Mouse (Mus musculus) liver, embryonic 11.5 days (tissue): ENCODE data around the gene Scd2. TPM values are rescaled to one million over a fixed set of nuclear protein-coding genes. Genes with fewer than 3 reads are reported as not detected.
"Not testable (repeated sequence)": the region's sequence is repeated elsewhere in the genome, so short reads cannot be mapped to it uniquely, and the experiment has no call there.

Experiments
- ATAC-seq: fragments of 200-750 bp; cut with Nextera tagmentation; replicated peaks from 2 replicates; pipeline ENCODE4 v1.8.0; 2017; ENCODE audit warnings: moderate number of reproducible peaks, mild to moderate bottlenecking, moderate TSS enrichment, moderate library complexity; ENCODE audit not compliant: low FRiP score
- DNase-seq: peaks from one replicate; pipeline ENCODE4 v3.0.0-alpha.2; 2017; ENCODE audit warnings: low spot score
- H3K27ac ChIP-seq: fragments of 300-500 bp; sonication (generic); 2 replicates; pipeline ENCODE4 v1.5.1; 2014; ENCODE audit warnings: mild to moderate bottlenecking, low read depth, low read length, control low read depth
- H3K27me3 ChIP-seq: fragments of 300-500 bp; sonication (generic); replicated peaks from 2 replicates; pipeline ENCODE4 v1.6.1; 2014; ENCODE audit warnings: low read length, mixed read lengths; ENCODE audit not compliant: control insufficient read depth, insufficient read depth
- H3K36me3 ChIP-seq: fragments of 300-500 bp; sonication (generic); 2 replicates; pipeline ENCODE4 v1.6.1; 2014; ENCODE audit warnings: mild to moderate bottlenecking, low read length, moderate library complexity, mixed read lengths; ENCODE audit not compliant: control insufficient read depth, insufficient read depth
- H3K4me1 ChIP-seq: fragments of 300-500 bp; sonication (generic); replicated peaks from 2 replicates; pipeline ENCODE4 v1.6.1; 2014; ENCODE audit warnings: low read length, mixed read lengths; ENCODE audit not compliant: control insufficient read depth, insufficient read depth
- H3K4me2 ChIP-seq: fragments of 300-500 bp; sonication (generic); 2 replicates; pipeline ENCODE4 v1.6.1; 2014; ENCODE audit warnings: mild to moderate bottlenecking, control low read depth, moderate library complexity
- H3K4me3 ChIP-seq: fragments of 300-500 bp; sonication (generic); 2 replicates; pipeline ENCODE4 v1.5.1; 2014; ENCODE audit warnings: low read depth, low read length, control low read depth
- H3K9ac ChIP-seq: fragments of 300-500 bp; sonication (generic); 2 replicates; pipeline ENCODE4 v1.6.1; 2014; ENCODE audit warnings: low read depth, low read length, control low read depth
- H3K9me3 ChIP-seq: fragments of 300-500 bp; sonication (generic); 2 replicates; pipeline ENCODE4 v1.6.1; 2016; ENCODE audit warnings: low read length, inconsistent platforms, mixed read lengths; ENCODE audit not compliant: control insufficient read depth
- WGBS: fragments of 180-500 bp; shearing (Covaris S2); extraction: QIAGEN DNeasy Blood & Tissue Kit; methylation state at CpG from one replicate; pipeline ENCODE4 v1.1.7; 2014; 5-methylcytosine and 5-hydroxymethylcytosine counted together
- polyA plus RNA-seq: library from polyadenylated mRNA; unstranded; fragments of >200 nt; fragmentation: Nextera tagmentation; extraction: Ambion mirVana; gene quantifications from 2 replicates; pipeline ENCODE4 v1.2.1, GENCODE M21; 2014

Gene Scd2
- polyA plus RNA-seq, 1 experiment from 2014 or later, result 212 TPM

DNA sequence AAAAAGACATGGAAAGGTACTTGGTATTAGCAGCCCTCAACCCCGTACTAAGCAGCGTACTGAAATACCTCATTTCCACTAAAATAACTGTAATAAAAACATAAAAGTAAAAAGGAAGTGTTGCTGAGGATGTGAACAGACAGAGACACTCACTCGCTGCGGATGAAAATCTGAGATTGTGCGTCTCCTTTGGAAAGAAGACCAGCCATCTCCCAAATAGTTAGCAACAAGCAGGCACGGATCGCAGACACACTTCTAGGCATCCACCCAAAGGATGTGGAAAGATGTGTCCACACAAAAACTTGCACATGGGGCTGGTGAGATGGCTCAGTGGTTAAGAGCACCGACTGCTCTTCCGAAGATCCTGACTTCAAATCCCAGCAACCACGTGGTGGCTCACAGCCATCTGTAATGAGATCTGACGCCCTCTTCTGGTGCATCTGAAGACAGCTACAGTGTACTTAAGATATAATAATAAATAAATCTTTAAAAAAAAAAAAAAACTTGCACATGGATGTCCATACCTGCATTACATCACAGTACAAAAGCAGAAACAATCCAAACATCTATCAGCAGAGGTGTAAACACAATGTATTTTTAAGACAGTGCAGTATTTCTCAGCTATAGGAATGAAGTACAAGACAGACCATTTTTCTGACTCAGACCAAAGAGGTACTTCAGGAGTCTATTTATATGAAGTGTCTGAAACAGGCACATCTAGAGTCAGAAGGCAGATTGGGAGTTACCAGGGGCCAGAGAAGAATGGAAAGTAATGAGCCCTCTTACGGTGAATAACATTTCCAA, 16.1 kb downstream of the Scd2 start:
- no peak overlapping the region for H3K9ac ChIP-seq
- no peak overlapping the region for H3K4me3 ChIP-seq
- no peak for ATAC-seq
- WGBS, result 82% methylated on average over 12 of the region's 12 CpGs
- H3K4me2 ChIP-seq, result no peak overlapping the region
- peaks cover 18% of the 10 kb centered on the region for H3K4me1 ChIP-seq
- H3K27me3 ChIP-seq, result no peaks in the 10 kb centered on the region
- H3K9me3 ChIP-seq, result no peaks in the 10 kb centered on the region
- no peak for DNase-seq
- peaks cover 24% of the 10 kb centered on the region for H3K36me3 ChIP-seq
- no peak overlapping the region for H3K27ac ChIP-seq

DNA sequence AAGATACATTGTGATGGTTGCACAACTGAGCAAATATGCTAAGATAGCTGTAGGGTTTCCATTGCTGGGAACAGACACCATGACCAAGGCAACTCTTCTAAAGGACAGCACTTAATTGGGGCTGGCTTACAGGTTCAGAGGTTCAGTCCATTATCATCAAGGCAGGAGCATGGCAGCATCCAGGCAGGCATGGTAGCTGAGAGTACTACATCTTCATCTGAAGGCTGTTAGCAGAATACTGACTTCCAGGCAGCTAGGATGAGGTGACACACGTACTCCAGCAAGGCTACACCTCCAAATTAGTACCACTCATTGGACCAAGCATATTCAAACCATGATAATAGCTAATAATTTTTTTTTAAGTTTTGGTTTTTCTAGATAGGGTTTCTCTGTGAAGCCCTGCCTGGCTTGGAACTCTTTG, 16.7 kb downstream of the Scd2 start:
- H3K9me3 ChIP-seq, H3K9ac ChIP-seq, H3K27me3 ChIP-seq, DNase-seq, H3K27ac ChIP-seq, H3K4me2 ChIP-seq, H3K4me3 ChIP-seq, ATAC-seq: not testable (repeated sequence)
- 82% methylated on average over 1 of the region's 1 CpGs for WGBS
- peaks cover 18% of the 10 kb centered on the region; the same call in 1 of the 2 replicates for H3K36me3 ChIP-seq
- peaks cover 18% of the 10 kb centered on the region for H3K4me1 ChIP-seq

DNA sequence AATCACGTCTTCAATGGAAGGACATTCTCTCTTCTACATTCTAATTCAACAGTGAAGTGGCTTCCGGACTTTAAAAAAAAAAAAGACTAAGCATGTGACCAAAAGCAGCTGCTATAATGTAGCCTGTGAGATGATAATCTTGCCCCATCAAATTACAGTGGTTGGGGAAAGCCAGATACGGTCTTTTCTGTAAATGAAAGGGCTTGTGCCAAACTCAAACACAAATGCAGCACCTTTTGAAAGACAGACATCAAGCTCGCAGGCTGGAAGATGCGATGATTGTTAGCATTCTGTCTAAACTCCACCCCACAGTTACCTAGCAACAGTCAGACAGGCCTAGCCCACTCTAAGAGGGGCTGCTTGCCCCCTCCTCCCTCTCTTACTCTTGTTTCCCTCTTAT, 17.3 kb downstream of the Scd2 start:
- H3K36me3 ChIP-seq, result peaks cover 12% of the 10 kb centered on the region; the same call in 1 of the 2 replicates
- no peaks in the 10 kb centered on the region for H3K9me3 ChIP-seq
- no peak overlapping the region for H3K27ac ChIP-seq
- no peak overlapping the region for H3K9ac ChIP-seq
- H3K27me3 ChIP-seq, result no peaks in the 10 kb centered on the region
- H3K4me3 ChIP-seq, result no peak overlapping the region
- peaks cover 18% of the 10 kb centered on the region for H3K4me1 ChIP-seq
- peak; percentile 30 for DNase-seq
- no peak overlapping the region for H3K4me2 ChIP-seq
- 65% methylated on average over 5 of the region's 5 CpGs for WGBS
- no peak for ATAC-seq

DNA sequence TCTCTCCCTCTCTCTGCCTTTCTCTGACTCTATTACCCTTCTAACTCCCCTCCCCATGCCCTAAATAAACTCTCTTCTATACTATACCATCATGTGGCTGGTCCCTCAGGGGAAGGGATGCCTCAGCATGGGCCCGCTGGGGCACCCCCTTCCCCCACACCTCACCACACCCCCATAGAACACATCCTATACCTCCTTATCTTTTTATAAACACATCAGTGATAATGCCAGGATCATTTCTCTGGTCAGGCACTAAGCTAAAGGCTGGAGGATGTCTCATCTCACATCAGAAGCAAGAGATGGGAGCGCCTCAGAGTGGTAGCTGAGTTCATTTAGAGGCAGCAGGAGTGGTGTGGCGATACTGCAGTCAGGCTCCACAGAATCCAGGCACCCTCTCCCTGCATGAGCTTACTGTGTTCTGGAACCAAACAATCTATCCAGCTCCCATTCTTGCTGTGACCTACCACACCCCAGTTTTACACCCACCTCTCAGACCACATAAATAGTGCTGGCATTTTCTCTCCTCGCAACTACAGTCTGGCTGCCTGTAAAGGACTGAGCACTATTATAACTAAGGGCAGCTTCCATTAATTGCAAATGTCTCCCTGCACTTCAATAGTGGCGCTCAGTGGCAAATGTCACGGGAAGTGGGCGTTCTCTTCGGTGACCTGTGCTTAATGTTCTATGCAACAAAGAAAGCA, 18.0 kb downstream of the Scd2 start:
- no peak overlapping the region for H3K4me3 ChIP-seq
- WGBS, result 76% methylated on average over 8 of the region's 8 CpGs
- DNase-seq (peak; percentile 29), ATAC-seq (no peak)
- H3K4me1 ChIP-seq, result peaks cover 18% of the 10 kb centered on the region
- no peaks in the 10 kb centered on the region for H3K9me3 ChIP-seq
- H3K36me3 ChIP-seq, result peaks cover 7% of the 10 kb centered on the region; the same call in 1 of the 2 replicates
- no peak overlapping the region for H3K4me2 ChIP-seq
- H3K9ac ChIP-seq, result no peak overlapping the region
- H3K27ac ChIP-seq, result no peak overlapping the region
- no peaks in the 10 kb centered on the region; the same call in 1 of the 2 replicates for H3K27me3 ChIP-seq

DNA sequence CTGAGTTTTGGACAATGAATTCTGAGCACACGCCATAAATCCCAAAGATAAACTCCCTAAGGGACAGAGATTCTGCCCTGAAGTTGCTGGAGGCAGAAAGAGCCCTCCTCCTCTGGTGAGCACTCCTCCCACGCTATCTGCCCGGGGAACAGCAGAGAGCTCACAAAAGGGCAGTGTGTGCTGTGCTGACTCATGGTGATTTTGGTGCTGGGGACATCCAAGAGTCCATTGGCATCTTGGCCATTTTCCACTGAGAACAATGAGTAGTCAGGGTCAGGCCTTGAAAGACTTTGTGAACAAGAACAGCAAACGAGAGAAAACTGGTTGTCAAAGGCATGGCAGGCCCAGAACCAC, 18.5 kb downstream of the Scd2 start:
- H3K27ac ChIP-seq, result no peak overlapping the region
- DNase-seq (peak; percentile 27), ATAC-seq (no peak)
- H3K4me3 ChIP-seq, result no peak overlapping the region
- no peaks in the 10 kb centered on the region; the same call in 1 of the 2 replicates for H3K27me3 ChIP-seq
- no peak overlapping the region for H3K4me2 ChIP-seq
- no peaks in the 10 kb centered on the region for H3K9me3 ChIP-seq
- H3K9ac ChIP-seq, result no peak overlapping the region
- peaks cover 18% of the 10 kb centered on the region for H3K4me1 ChIP-seq
- H3K36me3 ChIP-seq, result peaks cover 4% of the 10 kb centered on the region; the same call in 1 of the 2 replicates
- 47% methylated on average over 4 of the region's 4 CpGs for WGBS

DNA sequence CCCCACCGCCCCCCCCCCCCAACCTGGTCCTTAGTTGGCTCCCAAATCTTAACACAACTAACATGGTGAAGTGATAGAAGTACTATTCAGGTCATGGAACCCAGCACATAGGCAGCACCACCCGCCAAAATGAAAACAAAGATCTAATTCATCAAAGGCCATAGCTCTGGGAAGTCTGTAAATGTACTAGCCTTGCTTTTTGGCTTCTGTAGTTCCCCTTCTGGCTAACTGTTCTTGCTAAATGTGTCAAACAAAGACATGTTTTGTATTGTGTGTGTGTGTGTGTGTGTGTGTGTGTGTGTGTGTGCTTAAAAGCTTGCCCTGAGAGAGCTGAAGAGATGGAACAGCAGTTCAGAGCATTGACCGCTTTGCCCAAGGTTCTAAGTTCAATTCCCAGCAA, 19.6 kb downstream of the Scd2 start:
- Histone ChIP-seq H3K4me1 (peaks cover 18% of the 10 kb centered on the region), H3K4me3 (no peak overlapping the region), H3K27ac (no peak overlapping the region), H3K9me3 (no peaks in the 10 kb centered on the region), H3K36me3 (no peaks in the 10 kb centered on the region), H3K27me3 (no peaks in the 10 kb centered on the region; the same call in 1 of the 2 replicates), H3K9ac (no peak overlapping the region), H3K4me2 (no peak overlapping the region)
- no peak for ATAC-seq
- DNase-seq, result peak; percentile 19
- WGBS, result 81% methylated on average over 3 of the region's 3 CpGs

DNA sequence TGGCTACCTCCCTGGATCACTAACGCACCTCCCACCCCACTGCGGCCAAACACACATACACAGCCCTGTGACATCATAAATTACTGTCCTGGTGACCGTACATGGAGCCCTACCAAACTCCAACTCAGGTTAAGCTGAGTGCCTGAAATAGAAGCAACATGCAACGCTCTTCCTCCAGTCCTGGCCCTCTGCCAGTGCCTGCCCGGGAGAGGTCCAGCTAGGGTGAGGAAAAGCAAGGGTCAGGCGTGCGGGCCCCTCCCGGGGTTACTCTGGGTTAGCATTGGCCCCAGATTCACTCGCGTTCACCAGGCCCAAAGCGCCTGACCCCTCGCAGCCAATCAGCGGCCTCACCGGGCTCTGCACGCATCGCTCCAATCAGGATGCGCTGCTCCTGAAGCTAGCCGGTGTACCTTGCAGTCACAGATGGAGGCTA, 20.9 kb downstream of the Scd2 start:
- DNase-seq (peak; percentile 70), ATAC-seq (peak; percentile 91)
- no peaks in the 10 kb centered on the region for H3K9me3 ChIP-seq
- peak overlapping the region; percentile 40 for H3K27ac ChIP-seq
- H3K4me3 ChIP-seq, result peak overlapping the region; percentile 60
- peak overlapping the region; percentile 83 for H3K4me2 ChIP-seq
- H3K27me3 ChIP-seq, result no peaks in the 10 kb centered on the region; the same call in 1 of the 2 replicates
- peak overlapping the region; percentile 2 for H3K9ac ChIP-seq
- WGBS, result 5% methylated on average over 18 of the region's 18 CpGs
- H3K4me1 ChIP-seq, result peaks cover 18% of the 10 kb centered on the region
- H3K36me3 ChIP-seq, result no peaks in the 10 kb centered on the region

DNA sequence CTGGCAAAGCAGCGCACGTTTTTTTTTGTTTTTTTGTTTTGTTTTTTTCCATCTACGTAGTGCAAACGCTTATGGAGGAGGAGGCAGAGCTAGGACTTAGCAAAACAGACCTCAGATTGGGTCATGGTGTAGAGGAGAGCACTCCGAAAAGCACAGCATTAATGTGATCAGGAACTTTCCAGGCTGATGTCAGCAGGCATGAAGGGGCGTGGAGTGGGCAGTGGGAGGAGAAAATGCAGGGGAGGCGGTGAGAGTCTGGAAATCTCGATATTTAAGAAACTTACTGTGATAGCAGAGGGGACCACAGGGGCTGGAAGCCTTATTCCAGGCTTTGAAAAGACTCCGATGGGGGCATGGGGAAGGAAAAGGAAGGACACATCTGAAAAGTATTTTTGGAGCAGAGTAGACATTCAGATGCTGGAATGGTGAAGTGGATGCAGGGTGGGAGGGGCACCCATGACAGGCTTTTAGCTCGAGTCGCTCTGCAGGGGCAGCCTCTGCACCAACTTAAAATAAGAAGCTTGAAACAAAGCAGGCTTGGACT, 21.5 kb downstream of the Scd2 start:
- H3K4me3 ChIP-seq, result peak overlapping the region; percentile 60
- 3% methylated on average over 11 of the region's 11 CpGs for WGBS
- H3K36me3 ChIP-seq, result no peaks in the 10 kb centered on the region
- H3K4me1 ChIP-seq, result peaks cover 18% of the 10 kb centered on the region
- no peaks in the 10 kb centered on the region for H3K9me3 ChIP-seq
- H3K27ac ChIP-seq, result peak overlapping the region; percentile 40
- H3K27me3 ChIP-seq, result no peaks in the 10 kb centered on the region; the same call in 1 of the 2 replicates
- no peak for DNase-seq
- peak overlapping the region; percentile 83 for H3K4me2 ChIP-seq
- peak overlapping the region; percentile 2 for H3K9ac ChIP-seq
- ATAC-seq, result peak; percentile 67
